Mouse (Mus musculus) embryo, embryonic 10 days (tissue): ENCODE data around the gene Clk1.

Experiments
- DNase-seq: peaks from one replicate; pipeline ENCODE4 v3.0.0-alpha.2; 2015; ENCODE audit warnings: low spot score

Clk1 gene

GRCm38 (mm10) chr1:58423371-58424248, at the start of gene Clk1:
Clk1 (minus strand) TSS chr1:58424066.
- DNase-seq = peak; percentile 97

- DNase-seq = no peak
These were observed 41.7 kb upstream of the Clk1 start for GRCm38 (mm10) chr1:58465561-58465960.

GRCm38 (mm10) chr1:58465042-58465441, 41.2 kb upstream of the Clk1 start:
- no peak for DNase-seq

- DNase-seq = no peak
These were observed 40.1 kb upstream of the Clk1 start for GRCm38 (mm10) chr1:58463935-58464334.

GRCm38 (mm10) chr1:58460566-58460965, 36.7 kb upstream of the Clk1 start:
- no peak for DNase-seq

GRCm38 (mm10) chr1:58458867-58459266, 35.0 kb upstream of the Clk1 start:
- no peak for DNase-seq

- no peak for DNase-seq
These were observed 34.3 kb upstream of the Clk1 start for GRCm38 (mm10) chr1:58458175-58458574.

GRCm38 (mm10) chr1:58454316-58454715, 30.4 kb upstream of the Clk1 start:
- no peak for DNase-seq

GRCm38 (mm10) chr1:58448396-58448795, 24.5 kb upstream of the Clk1 start:
- peak; percentile 10 for DNase-seq

- DNase-seq = no peak
These were observed 23.9 kb upstream of the Clk1 start for GRCm38 (mm10) chr1:58447766-58448165.

- DNase-seq = peak; percentile 6
These were observed 22.0 kb upstream of the Clk1 start for GRCm38 (mm10) chr1:58445861-58446260.

- peak; percentile 96 for DNase-seq
These were observed 21.4 kb upstream of the Clk1 start, which contains the start of the genes Nif3l1 and Ppil3 for GRCm38 (mm10) chr1:58445143-58445722. Nif3l1 (plus strand) TSS chr1:58445151. Ppil3 (minus strand) TSS chr1:58445486.

GRCm38 (mm10) chr1:58444691-58445090, 20.8 kb upstream of the Clk1 start:
- peak; percentile 6 for DNase-seq

GRCm38 (mm10) chr1:58424551-58424950, 685 bp upstream of the Clk1 start:
- no peak for DNase-seq

GRCm38 (mm10) chr1:58422879-58423278, 987 bp downstream of the Clk1 start:
- peak; percentile 78 for DNase-seq

GRCm38 (mm10) chr1:58420961-58421360, 2.9 kb downstream of the Clk1 start:
- DNase-seq = no peak

GRCm38 (mm10) chr1:58420032-58420431, 3.8 kb downstream of the Clk1 start:
- DNase-seq = no peak

- DNase-seq = no peak
These were observed 7.8 kb downstream of the Clk1 start for GRCm38 (mm10) chr1:58416048-58416447.

- DNase-seq = peak; percentile 18
These were observed 8.4 kb downstream of the Clk1 start for GRCm38 (mm10) chr1:58415442-58415841.

GRCm38 (mm10) chr1:58410776-58411175, 13.1 kb downstream of the Clk1 start:
- DNase-seq = no peak

GRCm38 (mm10) chr1:58410198-58410588, 13.7 kb downstream of the Clk1 start:
- DNase-seq = no peak

- DNase-seq = no peak
These were observed 14.2 kb downstream of the Clk1 start for GRCm38 (mm10) chr1:58409553-58410197.

- no peak for DNase-seq
These were observed 15.7 kb downstream of the Clk1 start for GRCm38 (mm10) chr1:58408141-58408540.
